Mouse (Mus musculus) forebrain, embryonic 13.5 days (tissue): ENCODE measurements at regions not wholly inside any gene's neighbourhood (a gene's known extent, or its start where the extent isn't known, plus 50 kb on each side); places are given as distances from the start of the nearest gene placed in this dataset.

Experiments
- ATAC-seq: fragments of 200-750 bp; cut with Nextera tagmentation; 2 replicates; pipeline ENCODE4 v1.8.0; 2017
- H3K27ac ChIP-seq: fragments of 300-500 bp; sonication (generic); 2 replicates; pipeline ENCODE4 v1.5.1; 2015; ENCODE audit warnings: inconsistent platforms, mild to moderate bottlenecking, moderate library complexity
- H3K27me3 ChIP-seq: fragments of 300-500 bp; sonication (generic); 2 replicates; pipeline ENCODE4 v1.6.1; 2015; ENCODE audit warnings: mild to moderate bottlenecking, inconsistent platforms
- H3K36me3 ChIP-seq: fragments of 300-500 bp; sonication (generic); 2 replicates; pipeline ENCODE4 v1.6.1; 2015; ENCODE audit warnings: mild to moderate bottlenecking, inconsistent platforms; ENCODE audit not compliant: poor library complexity, severe bottlenecking
- H3K4me1 ChIP-seq: fragments of 300-500 bp; sonication (generic); 2 replicates; pipeline ENCODE4 v1.6.1; 2015; ENCODE audit warnings: inconsistent platforms
- H3K4me2 ChIP-seq: fragments of 300-500 bp; sonication (generic); 2 replicates; pipeline ENCODE4 v1.6.1; 2015; ENCODE audit warnings: inconsistent platforms, mild to moderate bottlenecking, moderate library complexity
- H3K4me3 ChIP-seq: fragments of 300-500 bp; sonication (generic); 2 replicates; pipeline ENCODE4 v1.5.1; 2015; ENCODE audit warnings: mild to moderate bottlenecking, inconsistent platforms
- H3K9ac ChIP-seq: fragments of 300-500 bp; sonication (generic); 2 replicates; pipeline ENCODE4 v1.6.1; 2015; ENCODE audit warnings: mild to moderate bottlenecking, inconsistent platforms
- H3K9me3 ChIP-seq: fragments of 300-500 bp; sonication (generic); replicated peaks from 2 replicates; pipeline ENCODE4 v1.6.1; 2016; ENCODE audit warnings: inconsistent platforms
- WGBS: fragments of 180-500 bp; shearing (Covaris S2); methylation state at CpG from one replicate; pipeline ENCODE4 v1.1.7; 2015; 5-methylcytosine and 5-hydroxymethylcytosine counted together

DNA sequence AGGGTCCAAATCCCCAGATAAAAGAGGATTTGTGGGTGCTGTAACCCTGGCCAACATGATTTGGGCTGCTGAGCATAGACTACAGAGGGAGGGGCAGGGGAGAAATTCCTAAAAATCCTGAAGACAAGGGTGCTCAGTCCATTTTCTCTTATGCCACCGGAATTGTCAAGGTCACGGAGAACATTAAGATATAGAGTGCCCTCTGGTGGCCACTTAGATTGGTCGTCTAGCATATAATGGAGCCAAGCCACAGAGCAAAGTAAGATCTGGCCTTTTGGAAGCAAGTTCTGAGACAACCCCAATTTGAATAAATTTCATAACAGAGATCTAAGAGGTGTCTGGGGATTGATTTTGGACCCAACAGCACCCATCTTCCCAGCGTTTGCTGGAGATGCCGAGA, 250.0 kb downstream of the Prr32 start:
- H3K4me2 ChIP-seq = no peak overlapping the region
- no peaks in the 10 kb centered on the region for H3K9me3 ChIP-seq
- H3K36me3 ChIP-seq = no peaks in the 10 kb centered on the region
- ATAC-seq = peak; percentile 13; the same call in 1 of the 2 replicates
- H3K27me3 ChIP-seq = no peaks in the 10 kb centered on the region
- no peaks in the 10 kb centered on the region for H3K4me1 ChIP-seq
- WGBS = 55% methylated on average over 5 of the region's 5 CpGs
- no peak overlapping the region for H3K9ac ChIP-seq
- no peak overlapping the region for H3K27ac ChIP-seq
- no peak overlapping the region for H3K4me3 ChIP-seq
